Mouse (Mus musculus) midbrain, embryonic 13.5 days (tissue): ENCODE data around the gene Atg4b. TPM values are rescaled to one million over a fixed set of nuclear protein-coding genes. Genes with fewer than 3 reads are reported as not detected.

Source experiments
- ATAC-seq: fragments of 200-750 bp; cut with Nextera tagmentation; 2 replicates; pipeline ENCODE4 v1.8.0; 2017; ENCODE audit warnings: mild to moderate bottlenecking, moderate TSS enrichment, moderate library complexity
- H3K27ac ChIP-seq: fragments of 300-500 bp; sonication (generic); 2 replicates; pipeline ENCODE4 v1.5.1; 2015; ENCODE audit warnings: inconsistent platforms, mild to moderate bottlenecking, moderate library complexity
- H3K27me3 ChIP-seq: fragments of 300-500 bp; sonication (generic); 2 replicates; pipeline ENCODE4 v1.6.1; 2015; ENCODE audit warnings: mild to moderate bottlenecking, inconsistent platforms
- H3K36me3 ChIP-seq: fragments of 300-500 bp; sonication (generic); 2 replicates; pipeline ENCODE4 v1.6.1; 2015; ENCODE audit warnings: mild to moderate bottlenecking, inconsistent platforms
- H3K4me1 ChIP-seq: fragments of 300-500 bp; sonication (generic); replicated peaks from 2 replicates; pipeline ENCODE4 v1.6.1; 2015; ENCODE audit warnings: inconsistent platforms
- H3K4me2 ChIP-seq: fragments of 300-500 bp; sonication (generic); replicated peaks from 2 replicates; pipeline ENCODE4 v1.6.1; 2015; ENCODE audit warnings: moderate library complexity, mild to moderate bottlenecking, inconsistent platforms
- H3K4me3 ChIP-seq: fragments of 300-500 bp; sonication (generic); replicated peaks from 2 replicates; pipeline ENCODE4 v1.5.1; 2015; ENCODE audit warnings: mild to moderate bottlenecking, inconsistent platforms
- H3K9ac ChIP-seq: fragments of 300-500 bp; sonication (generic); replicated peaks from 2 replicates; pipeline ENCODE4 v1.6.1; 2015; ENCODE audit warnings: mild to moderate bottlenecking, inconsistent platforms
- H3K9me3 ChIP-seq: fragments of 300-500 bp; sonication (generic); 2 replicates; pipeline ENCODE4 v1.6.1; 2016; ENCODE audit warnings: mild to moderate bottlenecking, inconsistent platforms
- WGBS: fragments of 180-500 bp; shearing (Covaris S2); methylation state at CpG from one replicate; pipeline ENCODE4 v1.1.7; 2015; 5-methylcytosine and 5-hydroxymethylcytosine counted together
- polyA plus RNA-seq: library from polyadenylated mRNA; unstranded; fragments of >200 nt; fragmentation: Nextera tagmentation; extraction: Ambion mirVana; gene quantifications from 2 replicates; pipeline ENCODE4 v1.2.1, GENCODE M21; 2015

The Atg4b gene
- polyA plus RNA-seq, 1 experiment from 2014 or later: 107 TPM

GRCm38 (mm10) chr1:93735859-93736258 lies 15.4 kb upstream of the Atg4b start:
- peaks cover 14% of the 10 kb centered on the region for H3K4me1 ChIP-seq
- no peaks in the 10 kb centered on the region for H3K27me3 ChIP-seq
- H3K9ac ChIP-seq: no peak overlapping the region
- WGBS: 99% methylated on average over 3 of the region's 3 CpGs
- H3K4me2 ChIP-seq: no peak overlapping the region
- H3K27ac ChIP-seq: no peak overlapping the region
- no peaks in the 10 kb centered on the region for H3K36me3 ChIP-seq
- no peaks in the 10 kb centered on the region for H3K9me3 ChIP-seq
- no peak for ATAC-seq
- H3K4me3 ChIP-seq: no peak overlapping the region

- Histone ChIP-seq H3K27me3 (no peaks in the 10 kb centered on the region), H3K9ac (no peak overlapping the region), H3K4me3 (no peak overlapping the region), H3K4me2 (no peak overlapping the region), H3K9me3 (no peaks in the 10 kb centered on the region), H3K36me3 (0 out of 2 replicates have a peak, but pooled peaks cover 2% of the 10 kb centered on the region), H3K27ac (no peak overlapping the region), H3K4me1 (no peaks in the 10 kb centered on the region; the same call in 1 of the 2 replicates)
- WGBS: 94% methylated on average over 5 of the region's 5 CpGs
- ATAC-seq: no peak
Measured at GRCm38 (mm10) chr1:93737711-93738110, 13.6 kb upstream of the Atg4b start.

- 0 out of 2 replicates have a peak, but pooled peaks cover 10% of the 10 kb centered on the region for H3K36me3 ChIP-seq
- no peak overlapping the region for H3K4me2 ChIP-seq
- H3K4me3 ChIP-seq: no peak overlapping the region
- H3K9me3 ChIP-seq: no peaks in the 10 kb centered on the region
- ATAC-seq: no peak
- H3K27ac ChIP-seq: no peak overlapping the region
- no peaks in the 10 kb centered on the region for H3K27me3 ChIP-seq
- 93% methylated on average over 2 of the region's 2 CpGs for WGBS
- no peak overlapping the region for H3K9ac ChIP-seq
- no peaks in the 10 kb centered on the region for H3K4me1 ChIP-seq
Measured at GRCm38 (mm10) chr1:93740671-93741070, 10.6 kb upstream of the Atg4b start.

GRCm38 (mm10) chr1:93741987-93742386 lies 9.3 kb upstream of the Atg4b start:
- no peaks in the 10 kb centered on the region for H3K27me3 ChIP-seq
- WGBS: 89% methylated on average over 4 of the region's 4 CpGs

GRCm38 (mm10) chr1:93742910-93743309 lies 8.4 kb upstream of the Atg4b start:
- no peak overlapping the region for H3K4me2 ChIP-seq
- H3K9me3 ChIP-seq: no peaks in the 10 kb centered on the region
- H3K36me3 ChIP-seq: 0 out of 2 replicates have a peak, but pooled peaks cover 10% of the 10 kb centered on the region
- no peaks in the 10 kb centered on the region for H3K27me3 ChIP-seq
- H3K27ac ChIP-seq: no peak overlapping the region
- no peaks in the 10 kb centered on the region for H3K4me1 ChIP-seq
- no peak overlapping the region for H3K9ac ChIP-seq
- no peak overlapping the region for H3K4me3 ChIP-seq
- no peak for ATAC-seq

More at GRCm38 (mm10) chr1:93741987-93742386, 9.3 kb upstream of the Atg4b start:
- Histone ChIP-seq H3K9ac (no peak overlapping the region), H3K4me2 (no peak overlapping the region), H3K4me1 (no peaks in the 10 kb centered on the region), H3K4me3 (no peak overlapping the region), H3K36me3 (0 out of 2 replicates have a peak, but pooled peaks cover 10% of the 10 kb centered on the region), H3K9me3 (no peaks in the 10 kb centered on the region), H3K27ac (no peak overlapping the region)
- ATAC-seq: no peak

- WGBS: 98% methylated on average over 5 of the region's 5 CpGs
Measured at GRCm38 (mm10) chr1:93746179-93746578, 5.1 kb upstream of the Atg4b start.

GRCm38 (mm10) chr1:93748539-93748938 lies 2.8 kb upstream of the Atg4b start:
- no peak overlapping the region for H3K4me3 ChIP-seq
- H3K27ac ChIP-seq: no peak overlapping the region
- H3K9me3 ChIP-seq: no peaks in the 10 kb centered on the region
- peaks cover 28% of the 10 kb centered on the region for H3K36me3 ChIP-seq
- WGBS: 97% methylated on average over 1 of the region's 1 CpGs
- H3K4me2 ChIP-seq: no peak overlapping the region
- ATAC-seq: no peak
- H3K27me3 ChIP-seq: no peaks in the 10 kb centered on the region
- peaks cover 11% of the 10 kb centered on the region for H3K4me1 ChIP-seq
- H3K9ac ChIP-seq: no peak overlapping the region

More at GRCm38 (mm10) chr1:93746179-93746578, 5.1 kb upstream of the Atg4b start:
- Histone ChIP-seq H3K27ac (no peak overlapping the region), H3K4me1 (no peaks in the 10 kb centered on the region), H3K4me3 (no peak overlapping the region), H3K4me2 (no peak overlapping the region), H3K36me3 (peaks cover 35% of the 10 kb centered on the region), H3K27me3 (no peaks in the 10 kb centered on the region), H3K9me3 (no peaks in the 10 kb centered on the region), H3K9ac (no peak overlapping the region)
- no peak for ATAC-seq

GRCm38 (mm10) chr1:93753911-93754572 lies 2.7 kb downstream of the Atg4b start:
- Histone ChIP-seq H3K4me3 (peak overlapping the region; percentile 96), H3K4me1 (peaks cover 35% of the 10 kb centered on the region), H3K9me3 (no peaks in the 10 kb centered on the region), H3K36me3 (peaks cover 16% of the 10 kb centered on the region), H3K9ac (peak overlapping the region; percentile 86), H3K27ac (peak overlapping the region; percentile 88), H3K4me2 (peak overlapping the region; percentile 93), H3K27me3 (no peaks in the 10 kb centered on the region)
- peak; percentile 60 for ATAC-seq
- under 1% methylated on average over 59 of the region's 59 CpGs for WGBS

- ATAC-seq: peak; percentile 93
- Histone ChIP-seq H3K9ac (peak within 1 kb of the TSS; percentile 86), H3K9me3 (no peaks in the 10 kb centered on the region), H3K4me2 (peak within 1 kb of the TSS; percentile 93), H3K36me3 (peaks cover 9% of the 10 kb centered on the region), H3K4me3 (peak within 1 kb of the TSS; percentile 96), H3K27me3 (no peaks in the 10 kb centered on the region), H3K27ac (peak within 1 kb of the TSS; percentile 88), H3K4me1 (peaks cover 35% of the 10 kb centered on the region)
- WGBS: under 1% methylated on average over 99 of the region's 121 CpGs
Measured at GRCm38 (mm10) chr1:93754573-93755290, 3.4 kb downstream of the Atg4b start, which contains the start of gene Thap4. TSS of gene Thap4 (minus strand) at chr1:93754864.

GRCm38 (mm10) chr1:93755291-93755610 lies 4.0 kb downstream of the Atg4b start:
- Histone ChIP-seq H3K27ac (peak overlapping the region; percentile 88), H3K4me1 (peaks cover 35% of the 10 kb centered on the region), H3K4me3 (peak overlapping the region; percentile 96), H3K9ac (peak overlapping the region; percentile 86), H3K27me3 (no peaks in the 10 kb centered on the region), H3K4me2 (peak overlapping the region; percentile 93), H3K36me3 (peaks cover 3% of the 10 kb centered on the region), H3K9me3 (no peaks in the 10 kb centered on the region)
- 0% methylated on average over 13 of the region's 13 CpGs for WGBS
- no peak for ATAC-seq

- peaks cover 35% of the 10 kb centered on the region for H3K4me1 ChIP-seq
- no peak overlapping the region for H3K27ac ChIP-seq
- peak overlapping the region; percentile 93 for H3K4me2 ChIP-seq
- no peaks in the 10 kb centered on the region; the same call in 1 of the 2 replicates for H3K36me3 ChIP-seq
- H3K27me3 ChIP-seq: no peaks in the 10 kb centered on the region
- peak overlapping the region; percentile 86 for H3K9ac ChIP-seq
- no peak for ATAC-seq
- WGBS: 33% methylated on average over 7 of the region's 7 CpGs
- no peaks in the 10 kb centered on the region for H3K9me3 ChIP-seq
- peak overlapping the region; percentile 96 for H3K4me3 ChIP-seq
Measured at GRCm38 (mm10) chr1:93755618-93756017, 4.3 kb downstream of the Atg4b start.

- Histone ChIP-seq H3K9ac (no peak overlapping the region; the same call in 1 of the 2 replicates), H3K9me3 (no peaks in the 10 kb centered on the region), H3K27ac (no peak overlapping the region), H3K4me2 (peak overlapping the region; percentile 93), H3K4me3 (peak overlapping the region; percentile 96), H3K36me3 (no peaks in the 10 kb centered on the region), H3K27me3 (no peaks in the 10 kb centered on the region), H3K4me1 (peaks cover 35% of the 10 kb centered on the region)
- ATAC-seq: no peak
Measured at GRCm38 (mm10) chr1:93756154-93756553, 4.9 kb downstream of the Atg4b start.
